Mouse (Mus musculus) lung, postnatal 0 days (tissue): Measurements from ENCODE around the gene Igsf21.

Source experiments
- CTCF ChIP-seq: IDR thresholded peaks from 2 replicates; pipeline ENCODE4 v1.5.1; 2016; ENCODE audit warnings: antibody characterized with exemption, mild to moderate bottlenecking
- EP300 ChIP-seq: IDR thresholded peaks from 2 replicates; pipeline ENCODE4 v1.6.1; 2016; ENCODE audit warnings: antibody characterized with exemption, mild to moderate bottlenecking, control low read depth

GRCm38 (mm10) chr4:140115756-140116155, 130.8 kb downstream of the Igsf21 start:
- TF ChIP-seq CTCF (no peak), EP300 (no peak)
